Mouse (Mus musculus): ENCODE results near the gene Mettl23.
"Not testable (repeated sequence)": the region's sequence is repeated elsewhere in the genome, so short reads cannot be mapped to it uniquely, and the experiment has no call there.

GRCm38 (mm10) chr11:116848877-116849178 is 5.8 kb downstream of the Mettl23 start:
- not testable (repeated sequence) for TF ChIP-seq CTCF (IDR thresholded peaks at IDR 0.05; ENCODE audit: extremely low read depth, insufficient read depth, insufficient read length, insufficient replicate concordance); POLR2A (IDR thresholded peaks at IDR 0.05; ENCODE audit: low read depth, low read length)
